Mouse (Mus musculus) limb, embryonic 14.5 days (tissue): Measurements from ENCODE around the gene Gpd2. TPM values are rescaled to one million over a fixed set of nuclear protein-coding genes. Genes with fewer than 3 reads are reported as not detected.
A peak's percentile ranks its signal among the peaks of the same experiment; 100 is the strongest.

ENCODE experiments used
- ATAC-seq: fragments of 200-750 bp; cut with Nextera tagmentation; 2 replicates; pipeline ENCODE4 v1.8.0; 2017; ENCODE audit warnings: low read depth, moderate number of reproducible peaks, moderate TSS enrichment; ENCODE audit not compliant: low FRiP score
- DNase-seq: peaks from one replicate; pipeline ENCODE4 v3.0.0-alpha.2; 2015; ENCODE audit warnings: low spot score
- H3K27ac ChIP-seq: fragments of 300-500 bp; sonication (generic); replicated peaks from 2 replicates; pipeline ENCODE4 v1.5.1; 2014; ENCODE audit warnings: low read depth, mild to moderate bottlenecking, low read length, moderate library complexity, mixed read lengths
- H3K27me3 ChIP-seq: fragments of 300-500 bp; sonication (generic); 2 replicates; pipeline ENCODE4 v1.6.1; 2014; ENCODE audit warnings: low read length, mixed read lengths; ENCODE audit not compliant: control insufficient read depth, insufficient read depth
- H3K36me3 ChIP-seq: fragments of 300-500 bp; sonication (generic); 2 replicates; pipeline ENCODE4 v1.6.1; 2014; ENCODE audit warnings: mild to moderate bottlenecking, low read length, moderate library complexity, mixed read lengths; ENCODE audit not compliant: control insufficient read depth, insufficient read depth
- H3K4me1 ChIP-seq: fragments of 300-500 bp; sonication (generic); 2 replicates; pipeline ENCODE4 v1.6.1; 2014; ENCODE audit warnings: antibody characterized with exemption, low read length, mixed read lengths; ENCODE audit not compliant: control insufficient read depth, insufficient read depth
- H3K4me2 ChIP-seq: fragments of 300-500 bp; sonication (generic); replicated peaks from 2 replicates; pipeline ENCODE4 v1.6.1; 2014; ENCODE audit warnings: low read depth, mild to moderate bottlenecking, low read length, moderate library complexity; ENCODE audit not compliant: severe bottlenecking
- H3K4me3 ChIP-seq: fragments of 300-500 bp; sonication (generic); replicated peaks from 2 replicates; pipeline ENCODE4 v1.5.1; 2014; ENCODE audit warnings: low read length
- H3K9ac ChIP-seq: fragments of 300-500 bp; sonication (generic); 2 replicates; pipeline ENCODE4 v1.6.1; 2014; ENCODE audit warnings: mild to moderate bottlenecking, low read depth, low read length, moderate library complexity; ENCODE audit not compliant: severe bottlenecking
- H3K9me3 ChIP-seq: fragments of 300-500 bp; sonication (generic); 2 replicates; pipeline ENCODE4 v1.6.1; 2016; ENCODE audit warnings: low read length; ENCODE audit not compliant: control insufficient read depth
- POLR2A ChIP-seq: fragments of 200-500 bp; IDR thresholded peaks from 2 replicates; pipeline ENCODE4 v1.8.0; 2012; ENCODE audit warnings: inconsistent platforms, mild to moderate bottlenecking, moderate library complexity, borderline replicate concordance; ENCODE audit not compliant: insufficient read depth, insufficient read length; ENCODE audit errors: extremely low read depth
- WGBS: fragments of 180-500 bp; shearing (Covaris S2); extraction: QIAGEN DNeasy Blood & Tissue Kit; methylation state at CpG from one replicate; pipeline ENCODE4 v1.1.7; 2014; 5-methylcytosine and 5-hydroxymethylcytosine counted together
- polyA plus RNA-seq, 2 experiments: library from polyadenylated mRNA; depleted of rRNA in 1 of 2; stranded (reverse) in 1 of 2; unstranded in 1 of 2; fragments of >200 nt; fragmentation: Nextera tagmentation in 1 of 2; extraction: Ambion mirVana in 1 of 2; gene quantifications; 2 replicates each; pipeline versions ENCODE4 v1.2.1 to v1.2.3; 2012 to 2014

Gpd2 gene
- polyA plus RNA-seq, 2 experiments: 5.6 to 11.0 TPM

DNA sequence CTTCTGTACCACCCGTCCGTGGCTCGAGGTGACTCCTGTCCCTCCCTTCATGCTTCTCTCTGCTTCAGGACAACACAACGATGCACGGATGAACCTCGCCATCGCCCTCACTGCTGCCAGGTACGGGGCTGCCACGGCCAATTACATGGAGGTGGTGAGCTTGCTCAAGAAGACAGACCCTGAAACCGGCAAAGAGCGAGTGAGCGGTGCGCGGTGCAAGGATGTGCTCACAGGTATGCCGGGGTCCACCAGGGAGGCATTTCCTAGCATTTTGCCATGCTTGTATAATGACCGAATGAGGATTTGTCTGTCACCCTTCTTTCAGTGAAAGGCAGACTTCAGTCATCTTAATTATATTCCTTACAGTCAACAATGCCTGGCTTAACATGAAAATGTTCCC is 101.3 kb downstream of the Gpd2 start:
- H3K27ac ChIP-seq: no peak overlapping the region
- no peak overlapping the region for H3K4me2 ChIP-seq
- no peak overlapping the region for H3K4me3 ChIP-seq
- H3K27me3 ChIP-seq: no peaks in the 10 kb centered on the region
- no peaks in the 10 kb centered on the region for H3K9me3 ChIP-seq
- H3K36me3 ChIP-seq: no peaks in the 10 kb centered on the region
- DNase-seq (no peak), ATAC-seq (no peak)
- no peak for TF ChIP-seq POLR2A
- no peak overlapping the region for H3K9ac ChIP-seq
- 0 out of 2 replicates have a peak, but pooled peaks cover 2% of the 10 kb centered on the region for H3K4me1 ChIP-seq
- 91% methylated on average over 16 of the region's 16 CpGs for WGBS

DNA sequence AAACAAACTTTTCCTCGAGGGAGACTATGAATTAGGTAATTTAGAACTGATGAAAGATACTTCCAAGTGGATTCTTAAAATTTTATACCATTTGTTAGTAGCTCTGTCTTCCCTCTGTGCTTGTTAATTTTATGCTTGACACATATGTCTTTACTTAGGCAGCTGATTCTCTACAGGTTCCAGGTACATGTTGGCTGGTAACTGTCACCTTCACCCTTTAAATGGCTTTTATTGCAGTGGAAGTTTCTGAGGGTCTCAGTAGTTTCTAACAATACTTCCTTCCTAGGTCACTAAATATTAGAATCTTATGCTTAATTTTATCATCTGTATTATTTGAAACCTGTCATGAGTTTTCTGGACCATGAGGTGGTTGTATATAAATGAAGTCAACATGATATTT is 105.5 kb downstream of the Gpd2 start:
- H3K4me1 ChIP-seq: 0 out of 2 replicates have a peak, but pooled peaks cover 2% of the 10 kb centered on the region
- H3K4me2 ChIP-seq: no peak overlapping the region
- no peaks in the 10 kb centered on the region for H3K9me3 ChIP-seq
- no peak for TF ChIP-seq POLR2A
- DNase-seq: no peak
- 5% methylated on average over 1 of the region's 1 CpGs for WGBS
- H3K27ac ChIP-seq: no peak overlapping the region
- H3K36me3 ChIP-seq: no peaks in the 10 kb centered on the region
- H3K9ac ChIP-seq: no peak overlapping the region
- ATAC-seq: no peak
- no peaks in the 10 kb centered on the region for H3K27me3 ChIP-seq
- H3K4me3 ChIP-seq: no peak overlapping the region

DNA sequence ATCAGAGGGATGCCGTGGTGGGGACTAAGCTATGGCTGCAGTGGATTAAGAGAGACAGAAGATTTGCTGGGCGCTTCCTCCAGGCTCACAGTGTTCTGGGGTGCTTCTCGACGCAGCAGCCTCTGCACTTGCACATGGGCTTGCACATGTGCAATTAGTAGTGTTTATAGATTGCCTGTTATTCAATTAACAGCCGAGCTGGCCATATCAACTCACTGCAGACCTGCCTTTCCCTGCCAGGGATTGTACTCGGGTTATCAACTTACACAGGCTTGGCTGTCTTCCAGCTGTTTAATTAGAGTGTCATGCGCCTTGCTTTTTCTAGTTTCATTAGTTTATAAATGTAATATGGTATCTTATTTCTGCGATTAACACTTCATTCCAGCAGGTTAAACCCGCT is 113.2 kb downstream of the Gpd2 start:
- WGBS: 26% methylated on average over 9 of the region's 9 CpGs
- H3K4me3 ChIP-seq: no peak overlapping the region
- H3K4me1 ChIP-seq: peaks cover 6% of the 10 kb centered on the region; the same call in 1 of the 2 replicates
- no peaks in the 10 kb centered on the region for H3K9me3 ChIP-seq
- DNase-seq (peak; percentile 20), ATAC-seq (no peak)
- TF ChIP-seq POLR2A: no peak
- no peaks in the 10 kb centered on the region for H3K27me3 ChIP-seq
- no peaks in the 10 kb centered on the region for H3K36me3 ChIP-seq
- H3K4me2 ChIP-seq: no peak overlapping the region
- no peak overlapping the region for H3K9ac ChIP-seq
- no peak overlapping the region for H3K27ac ChIP-seq

DNA sequence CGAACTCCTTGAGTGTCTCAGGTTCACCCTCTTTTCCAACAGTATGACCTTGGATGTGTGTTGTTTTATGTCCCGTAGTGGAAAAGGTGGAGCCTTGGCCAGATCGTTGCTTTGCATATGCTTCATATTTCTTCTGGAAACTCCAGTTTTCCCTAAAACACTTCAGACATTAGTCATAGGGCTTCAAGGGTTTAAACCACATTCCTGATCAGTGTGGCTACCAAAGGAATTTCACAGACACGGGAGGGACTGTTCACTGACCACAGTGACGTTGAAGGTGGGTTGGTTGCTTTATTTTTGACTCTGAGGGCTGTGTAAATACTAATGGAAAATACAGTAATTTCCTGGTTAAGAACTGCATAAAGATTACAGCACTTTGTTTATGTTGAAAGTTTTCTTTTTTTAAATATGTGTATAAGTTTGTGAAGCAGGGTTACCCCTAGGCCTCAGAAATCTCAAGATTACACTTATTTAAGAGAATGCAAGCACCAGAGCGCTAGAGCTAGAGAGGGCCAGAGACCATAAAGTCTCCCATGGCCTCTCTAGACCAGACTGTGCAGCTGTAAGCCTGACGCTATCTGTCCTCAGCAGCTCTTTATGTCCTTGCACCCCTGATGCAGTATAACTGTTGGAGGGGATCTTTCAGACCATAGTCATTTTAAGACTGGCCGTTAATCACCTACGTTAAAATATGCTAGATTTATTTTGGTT is 116.4 kb downstream of the Gpd2 start:
- no peaks in the 10 kb centered on the region for H3K27me3 ChIP-seq
- 69% methylated on average over 9 of the region's 9 CpGs for WGBS
- no peaks in the 10 kb centered on the region for H3K9me3 ChIP-seq
- H3K4me2 ChIP-seq: no peak overlapping the region
- TF ChIP-seq POLR2A: no peak
- no peak overlapping the region for H3K9ac ChIP-seq
- H3K4me3 ChIP-seq: no peak overlapping the region
- 0 out of 2 replicates have a peak, but pooled peaks cover 3% of the 10 kb centered on the region for H3K36me3 ChIP-seq
- H3K4me1 ChIP-seq: peaks cover 6% of the 10 kb centered on the region; the same call in 1 of the 2 replicates
- H3K27ac ChIP-seq: no peak overlapping the region
- DNase-seq (peak; percentile 33), ATAC-seq (peak; percentile 68)

- no peak for TF ChIP-seq POLR2A
- Histone ChIP-seq H3K4me3 (no peak overlapping the region), H3K9ac (no peak overlapping the region), H3K9me3 (no peaks in the 10 kb centered on the region), H3K27ac (no peak overlapping the region), H3K36me3 (0 out of 2 replicates have a peak, but pooled peaks cover 3% of the 10 kb centered on the region), H3K4me2 (no peak overlapping the region), H3K27me3 (no peaks in the 10 kb centered on the region), H3K4me1 (peaks cover 6% of the 10 kb centered on the region; the same call in 1 of the 2 replicates)
- ATAC-seq (no peak), DNase-seq (no peak)
- 74% methylated on average over 3 of the region's 3 CpGs for whole genome bisulfite sequencing
Measured at GRCm38 (mm10) chr2:57354848-57355247, 117.4 kb downstream of the Gpd2 start.
